Mouse (Mus musculus): ENCODE data around the gene Tnp2.
"Not testable (repeated sequence)": the region's sequence is repeated elsewhere in the genome, so short reads cannot be mapped to it uniquely, and the experiment has no call there.

Gene Tnp2

DNA sequence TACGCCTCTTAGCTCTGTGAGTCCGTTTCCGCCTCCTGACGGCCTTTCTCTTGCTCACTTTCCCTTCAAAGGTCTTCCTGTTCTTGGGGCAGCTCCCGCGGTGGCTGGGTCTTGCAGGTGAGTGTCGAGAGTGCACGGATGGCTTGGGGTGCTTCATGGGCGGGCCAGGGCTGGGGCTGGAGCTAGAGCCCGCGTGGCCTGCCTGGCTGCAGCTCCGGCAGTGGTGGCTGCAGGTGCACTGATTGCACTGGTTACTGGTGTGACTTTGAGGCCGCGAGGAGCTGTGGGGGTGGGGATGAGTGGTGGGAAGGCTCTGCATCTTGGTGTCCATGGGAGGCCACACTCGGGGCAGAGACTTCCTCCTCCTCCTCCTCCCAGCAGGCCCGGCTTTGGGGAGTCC is at the start of gene Tnp2:
Tnp2 (minus strand) TSS at position 390 of the 400 bp plus-strand sequence.
- no peak for DNase-seq (ENCODE audit: low read depth, low spot score)

DNA sequence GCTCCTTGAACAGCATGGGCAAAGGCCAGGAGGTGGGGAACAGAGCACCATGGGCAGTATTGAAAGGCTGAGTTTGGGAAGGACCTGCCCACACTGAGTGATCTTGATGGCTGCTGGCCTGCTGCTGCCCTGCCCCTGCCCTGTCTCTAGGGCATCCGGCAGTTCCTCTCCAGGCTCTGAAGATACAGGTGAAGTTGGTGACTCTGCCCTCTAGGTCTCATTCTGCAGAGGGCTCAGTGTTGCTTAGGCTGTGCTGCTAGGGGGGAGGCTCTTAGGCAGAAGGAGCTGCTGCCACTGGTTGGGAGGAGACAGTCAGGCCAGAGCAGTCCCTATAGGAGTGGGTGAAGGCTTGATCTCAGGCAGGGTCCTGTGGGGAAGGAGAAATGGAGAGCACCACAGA is 49.4 kb upstream of the Tnp2 start:
- DNase-seq (ENCODE audit: low read depth, low spot score) = no peak

DNA sequence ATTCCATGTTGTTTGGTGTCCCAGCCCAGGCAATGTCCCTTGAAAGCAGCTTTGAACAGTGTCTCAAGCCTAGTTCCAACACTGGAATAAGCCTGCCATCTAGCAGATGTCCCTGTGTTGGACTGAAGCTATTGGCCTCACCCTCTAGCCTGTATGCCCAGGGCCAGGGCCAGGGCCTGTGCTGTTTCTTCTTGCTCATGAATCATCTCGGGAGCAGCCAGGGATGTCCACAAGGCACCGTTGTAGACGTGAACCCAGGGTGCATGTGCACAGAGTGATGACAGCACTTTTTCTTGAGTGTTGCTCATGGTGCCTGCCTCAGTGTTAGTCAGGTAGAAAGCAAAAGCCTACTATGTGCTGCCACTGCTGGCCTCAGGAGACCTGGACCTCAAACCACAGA is 48.8 kb upstream of the Tnp2 start:
- DNase-seq (ENCODE audit: low read depth, low spot score) = no peak

DNA sequence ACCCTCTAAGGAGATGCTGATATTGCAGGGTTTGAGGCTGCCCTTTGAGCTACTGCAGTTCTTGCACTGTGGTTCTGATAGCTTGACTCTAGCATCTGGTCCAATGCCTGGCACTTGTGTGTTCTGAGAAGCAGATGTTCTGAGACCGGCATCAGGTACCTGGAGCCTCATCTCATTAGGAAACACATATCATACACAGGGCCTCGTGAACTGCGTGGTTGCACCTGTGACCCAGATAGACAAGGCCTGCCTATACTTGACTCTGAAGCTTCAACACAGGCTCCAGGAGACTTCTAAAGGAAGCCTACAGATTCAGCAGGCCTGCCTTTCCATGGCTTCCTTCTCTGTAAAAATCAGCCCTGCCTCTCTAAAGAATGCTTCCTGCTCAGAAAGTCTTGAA is 47.9 kb upstream of the Tnp2 start:
- no peak for DNase-seq (ENCODE audit: low read depth, low spot score)

DNA sequence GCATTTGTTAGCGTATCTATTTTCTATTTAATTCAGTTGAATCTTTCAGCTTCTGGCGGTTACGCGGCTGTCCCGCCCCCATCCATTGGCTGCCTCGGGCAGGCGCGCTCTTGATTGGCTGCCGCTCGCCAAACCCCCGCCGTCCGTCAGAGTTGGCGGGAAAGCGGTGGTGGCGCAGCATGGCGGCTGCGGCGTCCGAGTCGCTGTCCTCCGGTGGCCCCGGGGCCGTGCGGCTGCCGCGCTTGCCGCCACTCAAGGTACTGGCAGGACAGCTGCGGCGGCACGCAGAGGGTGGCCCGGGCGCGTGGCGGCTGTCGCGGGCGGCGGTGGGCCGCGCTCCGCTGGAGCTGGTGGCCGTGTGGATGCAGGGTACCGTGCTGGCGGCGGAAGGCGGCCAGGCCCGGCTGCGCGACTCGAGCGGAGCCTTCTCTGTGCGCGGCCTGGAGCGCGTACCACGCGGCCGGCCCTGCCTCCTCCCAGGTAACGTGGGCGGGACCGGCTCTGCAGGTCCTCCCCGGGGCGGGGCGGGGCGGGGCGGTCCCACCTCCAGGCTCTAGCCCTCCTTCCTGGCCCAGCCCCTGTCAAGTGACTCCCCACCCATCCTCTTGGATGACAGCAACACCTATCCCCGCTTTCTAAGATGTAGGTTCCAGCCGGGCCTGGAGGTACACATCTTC is 46.6 kb upstream of the Tnp2 start, which contains the start of gene Rmi2:
Rmi2 (plus strand) TSS at position 149 of the 677 bp plus-strand sequence.
- peak; percentile 69 for DNase-seq (ENCODE audit: low read depth, low spot score)

DNA sequence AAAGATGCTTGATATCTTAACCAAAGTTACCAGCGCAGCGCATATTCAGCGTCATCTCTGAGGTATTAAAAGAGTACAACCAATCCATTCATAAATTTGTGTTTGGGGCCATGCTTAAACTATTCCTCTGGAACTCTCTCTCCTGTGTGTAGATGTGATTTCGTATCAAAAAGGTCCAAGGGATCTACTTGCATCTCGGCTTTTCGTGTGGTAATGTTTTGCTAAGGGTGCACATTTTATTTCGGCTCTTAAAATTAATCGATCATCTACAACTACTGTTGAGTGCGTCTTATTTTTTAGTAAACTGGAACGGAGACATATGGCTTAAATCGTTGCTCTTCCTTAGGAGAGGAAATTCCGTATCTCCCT is 46.1 kb upstream of the Tnp2 start:
- DNase-seq (ENCODE audit: low read depth, low spot score) = no peak

DNA sequence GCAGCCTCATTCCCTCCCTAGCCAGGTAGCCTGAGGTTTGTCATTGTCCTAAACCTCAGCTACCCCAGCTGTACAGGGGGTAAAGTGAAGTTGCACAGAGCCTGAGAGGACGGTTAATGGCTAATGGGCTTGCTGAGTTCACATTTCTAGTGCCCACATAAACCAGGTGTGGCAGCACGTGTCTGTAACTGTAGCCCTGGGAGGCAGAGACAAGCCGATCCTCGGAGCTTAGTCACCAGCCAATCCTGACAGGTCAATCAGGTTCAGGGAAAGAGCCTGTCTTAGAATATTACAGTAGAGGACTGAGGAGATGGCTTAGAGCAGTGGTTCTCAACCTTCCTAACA is 40.0 kb upstream of the Tnp2 start:
- DNase-seq (ENCODE audit: low read depth, low spot score) = no peak

DNA sequence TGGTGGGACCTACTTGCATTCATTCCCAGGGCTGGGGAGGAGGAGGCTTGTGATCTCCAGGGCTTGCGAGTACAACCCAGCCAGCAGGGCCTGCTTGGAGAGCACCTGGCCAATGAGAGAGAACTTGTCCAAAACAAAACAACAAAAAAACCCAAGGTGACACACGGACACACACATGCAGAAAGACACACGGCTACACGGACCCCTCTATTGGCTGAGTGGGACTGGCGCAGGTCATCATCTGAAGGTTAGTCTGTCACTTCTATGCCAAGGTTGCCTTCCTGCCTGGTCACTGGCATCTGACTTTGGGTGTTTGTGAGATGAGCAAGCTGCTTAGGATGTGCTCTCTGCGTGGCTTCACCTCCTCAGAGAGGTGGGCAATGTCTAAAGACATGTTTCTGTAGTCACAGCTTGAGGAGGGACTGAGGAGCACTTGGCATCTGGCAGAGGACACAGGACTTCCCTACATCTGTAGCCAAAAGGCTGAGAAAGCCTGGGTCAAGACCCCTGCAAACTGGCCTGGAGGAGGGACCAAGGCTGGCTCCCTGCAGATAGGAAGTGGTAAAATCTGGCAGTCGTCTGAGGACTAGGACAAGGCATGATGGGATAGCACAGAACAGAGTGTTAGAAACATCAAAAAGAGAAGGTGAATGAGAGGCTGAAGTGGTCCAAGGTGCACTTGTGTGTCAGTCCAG is 39.5 kb upstream of the Tnp2 start:
- no peak for DNase-seq (ENCODE audit: low read depth, low spot score)

DNA sequence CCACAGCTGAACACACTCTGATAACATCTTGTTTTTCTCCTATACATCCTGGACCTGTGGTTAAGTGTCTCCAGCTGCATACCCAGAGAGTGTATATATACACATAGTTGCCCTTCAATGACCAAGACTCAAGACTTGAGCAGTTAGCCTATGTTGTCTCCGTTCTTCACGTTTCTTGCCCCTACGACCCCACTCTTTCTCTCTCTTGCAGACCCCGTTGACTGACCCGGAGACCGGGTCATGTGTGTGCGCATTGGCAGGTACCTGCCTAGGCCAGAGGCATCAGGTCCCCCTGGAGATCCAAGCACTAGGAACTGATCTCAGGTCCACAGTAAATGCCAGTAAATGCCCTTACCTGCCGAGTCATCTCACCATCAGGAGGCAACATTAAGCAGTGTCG is 38.8 kb upstream of the Tnp2 start:
- DNase-seq (ENCODE audit: low read depth, low spot score) = no peak

DNA sequence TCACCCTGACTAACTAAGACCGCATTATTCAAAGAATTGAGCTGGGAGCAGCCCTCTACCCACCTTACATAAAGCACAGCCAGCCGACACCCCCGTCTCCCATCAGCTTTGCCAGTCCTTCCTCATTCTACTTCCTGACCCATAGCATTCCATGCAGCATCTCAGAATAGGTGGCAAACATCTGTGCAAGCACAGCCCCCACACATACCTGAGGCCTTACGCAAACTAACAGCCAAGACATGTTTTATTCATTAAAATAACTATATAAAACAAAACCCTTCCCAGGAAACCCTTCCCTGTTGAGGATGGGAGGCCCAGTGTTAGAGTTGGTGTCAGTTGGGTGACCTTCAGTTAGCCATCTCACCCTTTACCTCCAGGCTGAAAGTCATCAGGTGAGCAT is 37.4 kb upstream of the Tnp2 start:
- no peak for DNase-seq (ENCODE audit: low read depth, low spot score)

DNA sequence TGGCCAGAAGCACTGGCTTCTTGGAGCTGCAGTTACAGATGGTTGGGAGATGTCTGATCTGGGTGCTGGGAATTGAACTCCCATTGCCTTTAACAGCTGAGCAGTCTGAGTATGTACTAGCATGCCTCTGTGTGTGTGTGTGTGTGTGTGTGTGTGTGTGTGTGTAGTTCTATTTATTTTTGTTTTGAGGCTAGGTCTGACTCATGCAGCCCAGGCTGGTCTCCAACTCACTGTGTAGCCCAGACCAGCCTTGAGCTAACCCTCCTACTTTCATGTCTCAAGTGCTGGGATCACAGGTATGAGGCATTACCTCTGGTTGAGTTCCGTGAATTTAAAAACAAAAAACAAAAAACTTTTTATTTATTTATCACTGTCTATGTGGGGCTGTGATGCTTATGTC is 36.1 kb upstream of the Tnp2 start:
- DNase-seq (ENCODE audit: low read depth, low spot score) = no peak

DNA sequence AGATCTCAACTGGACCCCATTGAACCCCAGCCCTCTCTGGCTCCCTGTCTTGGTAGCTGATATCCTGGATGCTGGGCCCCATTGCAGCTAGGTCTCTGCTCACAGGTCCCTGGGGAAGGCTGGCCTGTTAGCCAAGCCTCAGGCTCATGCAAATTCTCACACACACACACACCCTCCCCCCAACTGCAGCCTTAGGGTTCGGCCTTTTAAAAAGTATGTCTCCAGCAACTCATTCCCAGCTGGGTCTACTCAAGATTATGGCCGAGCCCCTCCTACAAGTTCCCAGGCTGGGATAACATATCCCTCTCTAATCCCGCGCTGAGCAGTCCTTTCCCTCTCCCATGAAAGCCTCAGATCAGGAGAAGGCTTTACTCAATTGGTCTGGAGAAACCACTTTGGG is 32.9 kb upstream of the Tnp2 start:
- DNase-seq (ENCODE audit: low read depth, low spot score) = no peak

DNA sequence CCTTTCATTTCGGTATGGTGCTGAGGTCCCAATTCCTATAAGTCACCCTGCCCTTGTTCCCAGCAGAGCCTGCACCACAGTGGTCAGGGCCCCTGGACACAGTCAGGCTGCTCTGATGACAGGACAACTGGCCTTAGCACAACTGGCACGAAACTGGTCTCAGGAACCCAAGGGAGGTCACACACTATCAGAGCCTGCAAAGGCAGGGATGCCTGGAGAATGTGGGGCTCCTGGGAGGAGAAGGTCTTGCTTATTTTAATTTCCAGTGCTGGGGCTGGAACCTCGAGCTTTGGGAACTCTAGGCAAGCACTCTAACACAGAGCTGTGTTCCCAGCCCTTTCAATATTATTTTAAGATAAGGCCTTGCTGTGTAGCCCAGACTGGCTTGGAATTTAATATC is 31.5 kb upstream of the Tnp2 start:
- no peak for DNase-seq (ENCODE audit: low read depth, low spot score)

DNA sequence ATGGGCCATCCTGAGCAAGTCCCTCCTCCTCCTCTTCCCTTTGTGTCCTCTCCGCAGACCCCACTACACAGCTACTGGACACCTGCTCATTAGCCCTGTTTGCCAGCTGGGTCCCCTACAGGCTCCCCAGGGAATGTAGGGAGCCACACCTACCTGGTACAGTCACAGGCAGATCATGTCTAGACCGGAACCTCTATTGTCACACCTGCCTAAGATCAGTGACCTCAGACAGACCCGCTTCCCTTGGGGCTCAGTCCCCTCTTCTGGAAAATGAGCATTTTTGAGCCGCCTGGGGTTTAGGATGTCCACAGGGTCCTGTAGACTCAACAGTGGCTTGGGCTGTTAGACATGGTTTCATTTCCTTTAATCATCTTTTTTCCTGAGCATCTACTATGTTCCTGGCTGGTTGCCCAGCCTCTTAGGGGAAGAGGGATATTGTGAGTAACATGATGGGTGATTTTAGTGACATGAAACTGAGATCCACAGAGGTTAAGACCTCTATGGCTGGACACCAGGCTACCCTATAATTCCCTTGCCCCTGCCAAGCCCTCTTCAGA is 30.2 kb upstream of the Tnp2 start:
- no peak for DNase-seq (ENCODE audit: low read depth, low spot score)

DNA sequence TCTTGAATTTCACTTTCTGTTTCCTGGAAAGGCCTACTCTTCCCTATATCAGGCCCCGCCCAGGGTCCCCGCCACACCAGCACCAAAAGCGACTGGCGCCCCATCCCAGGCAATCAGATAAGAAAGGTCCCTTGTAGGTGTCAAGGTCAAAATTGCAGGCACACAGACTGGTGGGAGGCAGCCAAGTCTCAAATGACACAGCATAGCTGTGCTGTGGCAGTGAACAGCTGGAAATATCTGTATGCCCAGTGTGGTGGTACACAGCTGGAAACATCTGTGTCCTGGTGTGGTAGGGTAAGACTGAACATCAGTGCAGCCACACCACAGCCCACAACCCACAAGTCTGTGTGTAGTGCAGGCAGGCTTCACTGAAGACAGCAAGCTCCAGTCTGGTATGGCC is 26.4 kb upstream of the Tnp2 start:
- no peak for DNase-seq (ENCODE audit: low read depth, low spot score)

DNA sequence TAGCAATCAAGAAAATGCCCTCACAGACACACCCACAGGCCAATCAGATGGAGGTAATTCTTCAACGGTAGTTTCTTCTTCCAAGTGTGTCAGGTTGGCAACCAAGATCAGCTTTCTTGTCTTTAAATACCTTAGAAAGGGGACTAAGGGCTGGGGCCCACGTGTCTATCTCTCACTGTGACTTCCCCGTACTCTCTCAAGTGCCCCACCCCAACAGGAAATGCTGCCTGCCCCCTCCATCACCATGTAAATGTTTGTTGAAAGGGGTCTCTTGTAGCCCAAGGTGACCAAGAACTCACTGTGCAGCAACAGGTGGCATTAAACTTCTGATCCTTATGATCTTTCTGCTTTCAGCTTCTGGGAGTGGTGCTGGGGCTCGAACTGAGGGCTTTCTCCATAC is 25.3 kb upstream of the Tnp2 start:
- DNase-seq (ENCODE audit: low read depth, low spot score) = no peak

DNA sequence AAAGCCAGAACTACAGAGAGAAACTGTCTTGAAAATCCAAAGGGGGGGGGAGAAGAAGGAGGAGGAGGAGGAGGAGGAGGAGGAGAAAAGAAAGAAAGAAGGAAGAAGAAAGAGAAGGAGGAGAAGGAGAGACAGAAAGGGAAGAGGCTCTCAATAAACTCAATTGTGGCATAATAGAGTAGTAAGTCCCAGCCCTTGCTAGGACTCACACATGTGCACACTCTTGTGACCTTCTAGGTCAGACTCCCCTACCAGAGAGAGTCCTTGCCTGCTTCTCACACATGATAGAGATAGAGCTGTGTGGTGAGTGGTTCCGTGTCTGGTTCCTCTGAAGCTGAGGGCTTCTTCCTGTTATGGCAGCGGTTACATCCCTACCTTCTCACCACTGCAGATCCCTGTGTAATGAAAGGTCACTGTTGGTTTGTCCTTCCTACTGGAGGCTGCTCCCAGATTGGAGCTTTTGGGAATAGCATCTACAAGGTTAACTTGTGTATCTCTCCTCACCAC is 24.5 kb upstream of the Tnp2 start, which contains the start of gene Gm11172:
Gm11172 (plus strand) TSS at position 51 of the 507 bp plus-strand sequence.
- no peak for DNase-seq (ENCODE audit: low read depth, low spot score)

DNA sequence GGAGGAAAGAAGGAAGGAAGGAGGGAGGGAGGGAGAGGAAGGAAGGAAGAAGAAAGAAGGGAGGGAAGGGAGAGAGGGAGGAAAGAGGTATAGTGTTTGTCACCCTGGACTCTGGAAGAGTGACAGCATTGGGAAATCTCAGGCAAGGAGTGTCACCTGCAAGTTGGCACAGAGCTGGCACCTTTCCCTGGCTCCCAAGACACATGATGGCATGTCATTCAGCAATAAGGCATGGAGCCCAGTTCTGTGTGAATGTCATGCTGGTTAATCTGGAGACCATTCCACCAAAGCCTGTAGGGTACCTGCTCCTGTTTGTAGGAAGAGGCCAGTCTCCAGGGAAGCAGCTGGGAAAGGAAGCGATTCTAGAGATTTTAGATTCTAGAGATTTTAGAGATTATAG is 21.9 kb upstream of the Tnp2 start:
- DNase-seq (ENCODE audit: low read depth, low spot score) = no peak

DNA sequence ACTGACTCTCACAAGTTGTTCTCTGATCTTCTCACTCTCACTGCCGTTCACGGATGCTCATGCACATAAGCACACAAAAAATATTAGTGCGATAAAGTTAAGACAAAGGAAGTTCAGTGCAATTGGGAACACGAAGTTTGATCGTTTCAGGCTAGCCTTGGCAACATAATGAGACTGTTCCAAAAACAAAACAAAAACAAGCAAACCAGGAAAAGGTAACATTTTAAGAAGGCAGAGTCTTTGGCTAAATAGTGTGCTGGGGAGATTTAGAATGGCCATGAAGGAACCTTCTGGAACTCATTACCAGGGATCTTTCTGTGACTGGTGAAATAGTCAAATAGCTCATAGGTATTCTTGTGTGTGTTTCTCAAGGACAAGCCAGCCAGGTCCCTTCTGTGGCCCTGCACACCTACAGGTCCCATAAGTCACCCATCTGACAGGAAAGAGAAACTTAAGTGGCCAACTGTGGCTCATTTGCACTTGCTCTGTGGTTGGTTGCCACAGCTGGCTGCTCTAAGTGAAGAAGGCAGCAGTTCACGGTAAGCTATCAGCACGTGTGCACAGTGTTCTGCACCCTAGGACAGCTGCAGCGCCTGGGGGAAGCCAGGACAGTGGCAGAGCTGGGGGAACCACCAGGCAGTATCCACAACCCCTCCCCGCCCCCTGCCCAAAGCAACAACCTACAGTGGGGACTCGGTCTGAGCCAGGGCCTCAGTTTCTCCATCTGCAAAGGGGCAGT is 17.5 kb upstream of the Tnp2 start, which contains the start of gene Prm1:
Prm1 (minus strand) TSS at position 51 of the 739 bp plus-strand sequence.
- no peak for DNase-seq (ENCODE audit: low read depth, low spot score)

DNA sequence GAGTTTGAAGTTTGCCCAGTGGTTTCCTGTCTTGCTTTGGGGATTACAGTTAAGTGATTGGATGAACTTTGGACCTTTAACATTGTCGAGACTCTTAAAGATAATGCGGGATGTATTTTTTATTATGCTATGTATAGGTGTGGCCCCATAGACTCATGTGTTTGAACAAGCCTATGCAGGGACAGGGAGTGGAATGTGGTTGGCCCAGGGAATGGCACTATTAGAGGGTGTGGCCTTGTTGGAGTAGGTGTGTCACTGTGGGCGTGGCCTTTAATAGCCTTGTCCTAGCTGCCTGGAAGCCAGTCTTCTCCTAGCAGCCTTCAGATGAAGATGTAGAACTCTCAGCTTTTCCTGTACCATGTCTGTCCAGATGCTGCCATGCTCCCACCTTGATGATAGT is 14.0 kb upstream of the Tnp2 start:
- not testable (repeated sequence) for DNase-seq (ENCODE audit: low read depth, low spot score)

DNA sequence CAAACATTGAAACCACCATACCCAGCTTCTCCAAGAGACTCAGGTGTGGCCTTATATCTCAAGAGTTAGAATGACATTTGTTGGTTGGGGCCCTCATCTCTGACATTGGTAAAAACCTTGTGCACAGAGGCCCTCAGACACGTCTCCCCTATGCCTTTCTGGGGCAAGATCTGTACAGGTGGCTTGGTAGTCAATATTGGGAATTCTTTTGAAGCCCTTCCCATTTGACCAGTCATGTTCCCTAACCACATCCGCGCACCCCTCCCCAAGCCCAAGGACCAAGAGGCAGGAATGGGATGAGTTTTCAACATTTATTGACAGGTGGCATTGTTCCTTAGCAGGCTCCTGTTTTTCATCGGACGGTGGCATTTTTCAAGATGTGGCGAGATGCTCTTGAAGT is 7.6 kb upstream of the Tnp2 start, which contains the start of gene Prm2:
Prm2 (minus strand) TSS at position 101 of the 400 bp plus-strand sequence.
- DNase-seq (ENCODE audit: low read depth, low spot score) = no peak

DNA sequence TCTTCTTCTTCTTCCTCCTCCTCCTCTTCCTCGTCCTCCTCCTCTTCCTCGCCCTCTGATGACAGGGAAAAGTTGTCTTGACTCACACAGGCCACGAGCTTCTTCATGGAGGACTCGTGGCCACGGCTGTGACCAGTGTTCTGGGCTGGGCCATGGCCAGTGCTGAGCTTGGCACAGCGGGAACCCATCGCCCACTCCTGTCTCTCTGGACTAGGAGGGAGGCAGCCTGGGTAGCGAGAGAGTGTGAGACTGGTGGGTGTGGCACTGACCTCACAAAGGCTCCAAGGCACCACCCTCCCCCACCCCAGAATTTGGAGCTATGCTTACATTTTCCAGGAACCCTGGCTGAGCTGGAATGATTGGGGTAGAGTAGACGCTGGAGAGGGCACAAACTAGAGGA is 2.2 kb upstream of the Tnp2 start, which contains the start of gene Prm3:
Prm3 (minus strand) TSS at position 213 of the 400 bp plus-strand sequence.
- DNase-seq (ENCODE audit: low read depth, low spot score) = no peak

All from brain, embryonic 18.5 days (tissue).